Mouse (Mus musculus) spleen, adult 2 months (tissue): ENCODE data around the gene Dusp3. TPM values are rescaled to one million over a fixed set of nuclear protein-coding genes. Genes with fewer than 3 reads are reported as not detected.

Source experiments
- DNase-seq, 2 experiments: peaks; one replicate each; pipeline versions ENCODE4 v3.0.0 to v3.0.0-alpha.2; 2012 to 2021; ENCODE audit warnings: low spot score in 2 of 2, low read depth in 1 of 2
- H3K27ac ChIP-seq: fragments of 200-500 bp; 2 replicates; pipeline ENCODE4 v1.5.1; 2012; ENCODE audit warnings: low read length, inconsistent platforms; ENCODE audit not compliant: insufficient read depth
- H3K27me3 ChIP-seq: fragments of 200-500 bp; 2 replicates; pipeline ENCODE4 v1.6.1; 2012; ENCODE audit warnings: mild to moderate bottlenecking, moderate library complexity, low read length, inconsistent platforms; ENCODE audit not compliant: control insufficient read depth, insufficient read depth
- H3K36me3 ChIP-seq: fragments of 200-500 bp; 2 replicates; pipeline ENCODE4 v1.6.1; 2012; ENCODE audit warnings: mild to moderate bottlenecking, low read length, inconsistent platforms; ENCODE audit not compliant: control insufficient read depth, insufficient read depth
- H3K4me1 ChIP-seq: fragments of 200-500 bp; 2 replicates; pipeline ENCODE4 v1.6.1; 2011; ENCODE audit warnings: inconsistent platforms; ENCODE audit not compliant: control insufficient read depth, insufficient read depth, insufficient read length
- H3K4me3 ChIP-seq: fragments of 200-500 bp; 2 replicates; pipeline ENCODE4 v1.5.1; 2011; ENCODE audit warnings: mild to moderate bottlenecking, inconsistent platforms; ENCODE audit not compliant: insufficient read depth, insufficient read length; ENCODE audit errors: extremely low read depth
- CTCF ChIP-seq: fragments of 200-500 bp; IDR thresholded peaks from 2 replicates; pipeline ENCODE4 v1.5.1; 2011; ENCODE audit warnings: mild to moderate bottlenecking, inconsistent platforms; ENCODE audit not compliant: insufficient read depth, insufficient read length, insufficient replicate concordance; ENCODE audit errors: extremely low read depth
- POLR2A ChIP-seq: fragments of 200-500 bp; IDR thresholded peaks from 2 replicates; pipeline ENCODE4 v1.6.1; 2011; ENCODE audit warnings: low read depth, low read length, inconsistent platforms
- WGBS: fragments of 180-500 bp; shearing (Covaris S2); methylation state at CpG from one replicate; pipeline ENCODE4 v1.1.7; 2018; 5-methylcytosine and 5-hydroxymethylcytosine counted together
- polyA plus RNA-seq: library from polyadenylated mRNA; depleted of rRNA; stranded (reverse); fragments of >200 nt; gene quantifications from 2 replicates; pipeline ENCODE4 v1.2.3, GENCODE M21; 2012

Gene Dusp3
- polyA plus RNA-seq, 1 experiment, result 46.5 TPM

DNA sequence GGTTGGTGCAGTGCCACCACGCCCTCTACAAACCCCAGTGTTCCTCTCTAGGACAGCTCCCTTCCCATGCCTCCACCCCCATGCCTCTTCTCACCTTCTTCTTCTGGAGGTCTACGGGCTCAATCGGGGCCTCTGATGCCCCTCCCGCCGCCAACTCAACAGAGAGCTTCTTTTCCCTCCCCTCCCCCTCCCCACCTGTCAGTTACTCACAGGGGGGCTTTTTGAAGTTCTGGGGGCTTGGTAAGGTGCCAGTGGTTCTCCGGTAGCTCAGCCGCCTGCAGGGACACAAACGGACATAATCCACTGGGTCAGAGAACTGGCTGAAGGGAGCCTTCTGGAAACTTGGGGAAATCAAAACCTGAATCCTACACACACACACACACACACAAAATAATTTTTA lies 24.7 kb upstream of the Dusp3 start:
- WGBS, result 84% methylated on average over 8 of the region's 8 CpGs
- TF ChIP-seq CTCF (no peak), POLR2A (no peak)
- H3K36me3 ChIP-seq, result no peaks in the 10 kb centered on the region
- no peaks in the 10 kb centered on the region for H3K27me3 ChIP-seq
- H3K4me3 ChIP-seq, result no peak overlapping the region
- DNase-seq, result no peak
- no peak overlapping the region for H3K27ac ChIP-seq
- H3K4me1 ChIP-seq, result peaks cover 4% of the 10 kb centered on the region; the same call in 1 of the 2 replicates

DNA sequence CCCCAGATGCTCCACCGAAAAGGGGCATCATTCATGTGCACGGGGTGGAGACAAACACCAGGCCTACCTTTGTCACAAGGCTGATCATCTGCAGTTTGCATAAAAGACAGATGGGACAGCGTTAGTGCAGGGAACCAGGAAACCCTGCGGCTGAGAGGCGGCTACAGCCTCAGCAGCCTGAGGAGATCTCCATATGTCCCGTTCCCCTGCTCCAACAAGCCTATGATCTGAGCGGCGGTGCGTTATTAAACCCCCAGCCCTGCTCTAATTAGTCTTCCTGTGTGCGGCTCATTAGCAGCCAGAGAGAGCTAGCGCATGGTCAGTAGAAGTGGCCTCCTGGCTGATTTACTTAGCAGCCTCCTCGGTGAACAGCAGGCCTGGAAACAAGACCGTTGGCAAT lies 23.3 kb upstream of the Dusp3 start:
- H3K27me3 ChIP-seq, result no peaks in the 10 kb centered on the region

GRCm38 (mm10) chr11:102008954-102009637 lies 22.3 kb upstream of the Dusp3 start:
- no peaks in the 10 kb centered on the region for H3K36me3 ChIP-seq
- H3K27ac ChIP-seq, result no peak overlapping the region
- TF ChIP-seq POLR2A, result no peak
- TF ChIP-seq CTCF, result no peak
- DNase-seq, result no peak
- no peaks in the 10 kb centered on the region for H3K4me1 ChIP-seq
- H3K4me3 ChIP-seq, result no peak overlapping the region
- H3K27me3 ChIP-seq, result no peaks in the 10 kb centered on the region
- WGBS, result 62% methylated on average over 15 of the region's 15 CpGs

More for the DNA sequence above, 23.3 kb upstream of the Dusp3 start:
- 90% methylated on average over 13 of the region's 13 CpGs for WGBS
- TF ChIP-seq CTCF, result no peak
- TF ChIP-seq POLR2A, result no peak
- no peaks in the 10 kb centered on the region for H3K36me3 ChIP-seq
- H3K27ac ChIP-seq, result no peak overlapping the region
- no peak overlapping the region for H3K4me3 ChIP-seq
- no peak for DNase-seq
- H3K4me1 ChIP-seq, result no peaks in the 10 kb centered on the region

DNA sequence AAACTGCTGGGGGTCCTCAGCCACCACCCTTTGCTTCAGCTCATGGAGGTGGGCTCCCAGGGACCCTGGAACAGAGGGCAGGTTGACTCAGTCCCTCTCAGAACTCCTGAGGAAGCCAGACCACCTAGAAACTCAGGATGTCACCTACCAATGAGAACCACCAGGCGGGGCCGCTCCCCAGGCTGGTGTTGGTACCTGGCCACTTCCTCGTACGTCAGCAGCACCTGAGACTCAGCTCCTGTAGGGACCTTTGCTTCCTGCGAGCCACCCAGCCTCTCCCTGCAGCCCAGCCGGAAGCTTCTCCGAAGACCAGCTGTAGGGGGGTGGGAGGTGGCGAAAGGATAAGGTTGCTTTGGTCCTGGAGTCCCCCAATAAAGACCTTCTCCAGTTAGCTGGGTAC lies 21.6 kb upstream of the Dusp3 start:
- Histone ChIP-seq H3K4me3 (no peak overlapping the region), H3K27me3 (no peaks in the 10 kb centered on the region), H3K36me3 (no peaks in the 10 kb centered on the region), H3K4me1 (no peaks in the 10 kb centered on the region), H3K27ac (no peak overlapping the region)
- no peak for DNase-seq
- TF ChIP-seq POLR2A (no peak), CTCF (no peak)
- WGBS, result 85% methylated on average over 8 of the region's 8 CpGs

DNA sequence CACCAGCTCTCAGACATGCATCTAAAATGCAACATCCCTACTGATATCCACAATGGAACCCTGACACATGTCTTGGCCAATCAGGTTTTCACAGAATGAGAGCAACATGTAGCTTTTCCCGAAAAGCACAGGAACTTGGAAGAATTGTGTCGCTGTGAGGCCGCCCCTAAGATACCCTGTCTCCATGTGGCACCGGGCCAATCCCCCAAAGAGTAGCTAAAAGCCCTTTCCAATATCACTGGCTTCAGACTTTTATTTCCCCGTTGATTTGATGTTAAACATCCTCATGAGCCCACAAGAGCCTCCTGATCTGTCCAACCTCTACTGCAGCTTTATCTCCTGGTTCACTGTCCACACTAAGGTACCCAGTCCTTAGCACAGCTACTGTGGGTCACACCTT lies 19.9 kb upstream of the Dusp3 start:
- Histone ChIP-seq H3K36me3 (no peaks in the 10 kb centered on the region), H3K27me3 (no peaks in the 10 kb centered on the region), H3K4me1 (no peaks in the 10 kb centered on the region), H3K27ac (no peak overlapping the region), H3K4me3 (no peak overlapping the region)
- no peak for DNase-seq
- TF ChIP-seq POLR2A, result no peak
- WGBS, result 88% methylated on average over 5 of the region's 5 CpGs

- H3K27ac ChIP-seq, result no peak overlapping the region
- TF ChIP-seq CTCF, result no peak
- TF ChIP-seq POLR2A, result no peak
- WGBS, result 90% methylated on average over 9 of the region's 9 CpGs
Measured at GRCm38 (mm10) chr11:102006271-102006670, 19.5 kb upstream of the Dusp3 start.

DNA sequence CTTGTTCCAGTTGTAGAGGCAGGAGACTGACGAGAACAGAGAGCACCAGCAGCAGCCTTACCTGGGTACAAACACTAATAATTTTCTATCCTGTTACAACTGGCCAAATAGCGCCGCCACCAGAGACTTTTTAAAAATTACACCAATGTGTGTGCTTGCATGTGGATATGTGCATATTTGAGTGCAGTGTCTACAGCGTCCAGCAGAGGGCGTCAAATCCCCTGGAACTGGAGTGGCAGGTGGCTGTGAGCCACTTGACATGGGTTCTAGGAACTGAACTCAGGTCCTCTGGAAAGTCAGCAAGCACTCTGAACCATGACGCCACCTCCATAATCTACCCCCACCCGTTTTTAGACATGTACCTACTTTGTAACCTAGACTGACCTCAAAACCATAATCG lies 17.4 kb upstream of the Dusp3 start:
- Histone ChIP-seq H3K27me3 (no peaks in the 10 kb centered on the region), H3K4me1 (no peaks in the 10 kb centered on the region), H3K27ac (no peak overlapping the region), H3K4me3 (no peak overlapping the region), H3K36me3 (no peaks in the 10 kb centered on the region)
- no peak for TF ChIP-seq POLR2A
- TF ChIP-seq CTCF, result no peak
- WGBS, result 94% methylated on average over 8 of the region's 8 CpGs
- no peak for DNase-seq

More at GRCm38 (mm10) chr11:102006271-102006670, 19.5 kb upstream of the Dusp3 start:
- no peaks in the 10 kb centered on the region for H3K4me1 ChIP-seq
- H3K27me3 ChIP-seq, result no peaks in the 10 kb centered on the region
- no peaks in the 10 kb centered on the region for H3K36me3 ChIP-seq
- DNase-seq, result no peak
- no peak overlapping the region for H3K4me3 ChIP-seq
